Mouse (Mus musculus) kidney, adult 18-20 months (tissue): ENCODE results near the gene Zkscan5.
A peak's percentile ranks its signal among the peaks of the same experiment; 100 is the strongest.
"Not testable (repeated sequence)": the region's sequence is repeated elsewhere in the genome, so short reads cannot be mapped to it uniquely, and the experiment has no call there.

ENCODE experiments used
- DNase-seq: peaks from one replicate; pipeline ENCODE4 v3.0.0; 2021

Zkscan5 gene

DNA sequence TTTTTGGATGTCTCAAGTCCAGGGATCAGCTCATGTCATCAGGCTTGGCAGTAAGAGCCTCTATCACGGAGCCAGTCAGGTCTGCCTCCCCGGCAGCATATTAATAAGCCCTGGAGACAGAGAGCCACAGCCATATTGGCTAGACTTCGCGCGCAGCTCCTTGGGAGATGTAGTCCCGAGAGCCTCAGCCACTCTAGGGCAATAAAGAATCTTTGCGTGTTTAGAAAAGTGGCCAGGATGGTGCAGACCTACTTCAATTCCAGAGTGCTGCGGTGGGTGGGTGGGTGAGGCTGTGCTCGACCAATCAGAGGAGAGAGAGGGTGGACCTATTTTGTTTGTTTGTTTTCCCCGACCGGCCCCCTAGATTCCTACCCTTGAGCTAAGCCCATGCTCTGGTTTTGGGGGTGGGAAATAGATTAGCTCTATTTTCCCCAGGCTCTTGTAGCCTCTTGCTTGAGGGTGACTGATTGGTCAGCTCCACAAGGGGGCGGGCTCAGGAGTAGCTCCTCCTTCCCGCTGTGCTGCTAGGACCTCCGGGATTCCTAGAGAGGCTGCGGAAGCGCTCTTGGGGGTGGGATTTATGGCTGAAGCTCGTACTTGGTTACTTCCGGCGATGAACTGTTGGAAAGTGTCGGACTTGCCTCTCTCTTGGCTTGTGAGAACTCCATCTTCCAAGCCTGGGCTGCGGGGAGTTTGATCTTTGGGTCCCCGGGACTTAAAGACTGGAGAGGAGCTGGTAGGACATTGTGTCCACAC is at the start of gene Zkscan5:
Gene Zkscan5 (plus strand): TSS at position 627 of the 756 bp plus-strand sequence.
- DNase-seq, result peak; percentile 97

GRCm38 (mm10) chr5:145161361-145161760 is 43.0 kb upstream of the Zkscan5 start:
- no peak for DNase-seq

DNA sequence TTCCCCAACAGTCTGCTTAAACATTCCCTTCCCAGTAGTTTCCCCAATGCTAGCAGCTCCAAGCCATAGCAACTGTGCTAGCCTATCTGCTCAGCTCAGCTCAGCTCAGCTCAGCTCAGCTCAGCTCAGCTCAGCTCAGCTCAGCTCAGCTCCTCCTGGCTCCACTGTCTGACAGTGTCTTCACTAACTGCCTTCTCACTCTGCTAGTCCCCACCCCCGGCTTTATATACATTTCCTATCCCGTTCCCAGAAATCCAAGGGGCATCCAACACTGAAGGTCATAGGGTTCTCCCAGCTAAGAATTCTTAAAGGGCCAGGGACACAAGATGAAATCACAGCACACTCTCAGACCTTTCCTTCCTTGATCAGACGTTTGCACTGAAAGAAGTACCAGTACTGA is 39.7 kb upstream of the Zkscan5 start:
- DNase-seq, result peak; percentile 12

DNA sequence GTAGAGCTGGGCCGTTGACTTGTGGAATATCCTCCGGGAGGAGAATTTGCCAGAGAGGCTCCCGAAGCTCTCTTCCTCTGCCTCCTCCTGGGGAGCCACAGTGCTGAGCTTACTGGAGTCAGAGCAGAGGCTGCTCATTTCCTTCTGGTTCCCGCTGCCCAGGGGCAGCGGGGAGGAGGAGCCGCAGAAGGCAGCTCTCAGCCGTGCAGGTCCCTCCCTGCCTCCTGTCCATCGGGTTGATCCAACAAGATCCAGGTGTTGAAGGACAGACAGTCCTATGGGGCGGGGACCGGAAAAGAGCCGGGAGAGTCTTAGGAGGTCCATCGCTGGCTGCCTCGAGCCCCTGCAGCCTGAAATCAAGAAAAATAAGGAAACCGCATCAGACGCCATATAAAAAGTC is 39.2 kb upstream of the Zkscan5 start:
- DNase-seq, result no peak

DNA sequence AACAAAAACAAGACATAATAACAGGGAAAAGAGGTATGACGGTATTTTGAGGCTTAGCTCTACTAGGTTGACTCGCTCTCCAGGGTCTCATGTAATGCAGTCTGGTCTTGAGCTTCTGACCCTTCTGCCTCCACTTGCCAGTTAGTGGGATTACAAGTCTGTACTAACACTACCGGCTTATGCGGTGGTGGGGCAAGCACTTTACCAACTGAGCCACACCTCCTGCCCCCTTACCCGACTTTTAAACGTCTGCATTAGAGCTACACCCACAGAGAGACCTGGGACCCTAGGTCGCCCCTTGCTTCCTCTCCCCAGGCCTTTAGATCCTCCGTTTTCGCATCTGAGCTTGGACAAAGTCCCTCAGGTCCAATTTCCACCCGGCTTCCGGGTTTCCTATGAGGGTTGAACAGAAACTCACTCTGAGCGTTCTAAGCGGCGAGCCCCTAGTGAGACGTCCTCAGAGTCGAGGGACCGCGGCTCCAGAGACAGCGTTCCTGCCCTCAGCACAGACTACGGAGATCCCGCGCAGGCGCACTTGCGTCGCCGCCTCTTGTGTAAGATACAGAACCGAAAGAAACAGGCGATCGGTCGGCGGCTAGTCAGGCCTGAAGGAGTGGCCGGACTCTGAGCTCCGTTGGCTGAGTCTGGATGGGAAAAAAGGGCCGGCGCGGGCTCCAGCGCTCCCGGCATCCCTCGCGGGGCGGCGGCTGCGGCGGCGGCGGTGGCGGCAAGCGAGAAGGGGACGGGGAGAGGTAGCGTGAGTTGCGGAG is 37.6 kb upstream of the Zkscan5 start, which contains the start of the genes Ptcd1 and Cpsf4:
Gene Ptcd1 (minus strand): TSS at position 573 of the 770 bp plus-strand sequence.
Gene Cpsf4 (plus strand): TSS at position 678 of the 770 bp plus-strand sequence.
- peak; percentile 99 for DNase-seq

GRCm38 (mm10) chr5:145167306-145167661 is 37.1 kb upstream of the Zkscan5 start:
- no peak for DNase-seq

DNA sequence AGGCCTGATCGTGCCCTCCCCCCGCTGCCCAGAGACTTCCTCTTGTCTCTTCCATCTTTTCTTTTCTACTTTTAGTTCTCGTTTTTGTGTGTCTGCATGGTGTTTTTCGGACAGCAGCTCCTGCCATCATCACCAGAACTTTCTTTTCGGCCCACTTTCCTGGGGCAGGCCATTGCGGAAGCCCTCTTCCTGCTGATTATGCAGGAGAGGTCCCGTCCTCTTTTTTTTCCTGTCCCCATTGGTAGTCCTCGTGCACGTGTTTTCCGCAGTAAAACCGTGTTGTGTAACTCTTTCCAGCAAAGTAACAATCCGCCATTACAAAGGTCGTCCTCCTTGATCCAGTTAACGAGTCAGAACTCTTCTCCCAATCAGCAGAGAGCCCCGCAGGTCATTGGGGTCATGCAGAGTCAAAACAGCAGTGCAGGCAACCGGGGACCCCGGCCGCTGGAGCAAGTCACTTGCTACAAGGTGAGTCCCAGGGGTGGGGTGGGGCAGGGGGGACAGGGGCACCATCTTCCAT is 25.8 kb upstream of the Zkscan5 start:
- DNase-seq, result no peak

- DNase-seq, result no peak
Measured at GRCm38 (mm10) chr5:145185244-145185643, 19.1 kb upstream of the Zkscan5 start.

DNA sequence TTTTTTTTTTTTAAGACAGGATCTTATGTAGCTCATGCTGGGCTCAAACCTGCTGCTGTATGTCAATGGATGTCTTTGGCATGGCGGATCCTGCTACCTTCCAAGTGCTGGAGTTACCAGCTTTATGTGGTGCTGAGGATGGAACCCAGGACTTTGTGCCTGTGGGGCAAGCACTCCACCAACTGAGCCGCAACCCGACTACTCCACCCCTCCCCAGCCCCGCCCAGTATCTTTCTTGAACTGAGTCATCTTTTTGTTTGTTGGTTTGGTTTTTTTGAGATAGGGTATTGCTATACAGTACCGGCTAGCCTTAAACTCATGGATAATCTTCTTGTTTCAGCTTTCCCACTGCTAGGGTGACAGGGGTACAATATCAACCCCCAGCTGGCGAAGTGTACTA is 14.9 kb upstream of the Zkscan5 start:
- no peak for DNase-seq

GRCm38 (mm10) chr5:145190373-145190772 is 14.0 kb upstream of the Zkscan5 start:
- no peak for DNase-seq

DNA sequence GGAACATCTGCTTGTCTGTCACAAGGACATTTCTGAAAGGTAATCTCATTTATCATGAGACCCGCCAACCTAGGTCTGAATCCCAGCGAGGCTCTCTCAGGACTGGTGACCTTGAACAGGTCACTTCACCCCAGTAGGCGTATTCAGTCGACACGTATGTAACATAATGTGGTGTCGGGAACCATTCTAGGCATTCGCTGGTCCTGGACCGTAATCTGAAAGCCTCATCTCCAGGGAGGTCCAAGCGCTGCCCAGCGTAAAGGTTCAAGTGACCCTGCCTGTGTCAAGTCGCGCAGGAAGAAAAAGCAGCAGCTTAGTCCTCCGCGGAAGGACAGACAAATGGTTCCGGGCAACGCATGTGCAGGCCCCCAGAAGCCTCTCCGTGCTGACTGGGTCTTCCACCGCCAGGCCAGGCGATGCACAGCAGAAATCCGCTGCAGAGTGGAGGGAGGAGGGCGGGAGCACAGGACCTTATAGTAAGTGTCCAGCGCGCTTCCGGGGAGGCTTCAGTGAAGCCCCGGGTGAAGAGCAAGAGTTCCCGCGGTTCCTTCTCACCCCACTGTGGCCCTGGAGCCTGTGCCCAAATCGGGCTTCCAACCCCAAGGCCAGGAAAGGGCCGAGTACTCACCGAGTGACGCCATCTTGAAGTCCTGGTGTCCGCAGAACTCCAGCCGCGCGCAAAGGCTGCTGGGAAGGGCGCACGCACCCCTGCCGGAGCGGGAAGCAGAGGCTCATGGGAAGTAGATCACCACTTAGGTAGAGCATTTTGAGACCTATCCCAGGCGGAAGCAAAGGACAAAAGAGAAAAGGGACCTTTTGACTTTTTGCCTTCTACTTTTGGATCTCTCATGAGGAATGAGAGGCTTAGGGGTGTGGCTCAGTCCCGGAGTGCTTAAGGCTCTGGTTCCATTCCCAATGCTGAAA is 13.2 kb upstream of the Zkscan5 start:
- DNase-seq, result peak; percentile 93

- DNase-seq, result no peak
Measured at GRCm38 (mm10) chr5:145191962-145192361, 12.4 kb upstream of the Zkscan5 start, which contains the start of gene Atp5j2. Gene Atp5j2 (minus strand): TSS chr5:145192062.

- DNase-seq, result no peak
Measured at GRCm38 (mm10) chr5:145200387-145200786, 4.0 kb upstream of the Zkscan5 start.

- DNase-seq, result peak; percentile 77
Measured at GRCm38 (mm10) chr5:145201321-145201991, 2.9 kb upstream of the Zkscan5 start, which contains the start of gene Zkscan14. Gene Zkscan14 (minus strand): TSS chr5:145201868.

GRCm38 (mm10) chr5:145202446-145202845 is 1.9 kb upstream of the Zkscan5 start:
- no peak for DNase-seq

DNA sequence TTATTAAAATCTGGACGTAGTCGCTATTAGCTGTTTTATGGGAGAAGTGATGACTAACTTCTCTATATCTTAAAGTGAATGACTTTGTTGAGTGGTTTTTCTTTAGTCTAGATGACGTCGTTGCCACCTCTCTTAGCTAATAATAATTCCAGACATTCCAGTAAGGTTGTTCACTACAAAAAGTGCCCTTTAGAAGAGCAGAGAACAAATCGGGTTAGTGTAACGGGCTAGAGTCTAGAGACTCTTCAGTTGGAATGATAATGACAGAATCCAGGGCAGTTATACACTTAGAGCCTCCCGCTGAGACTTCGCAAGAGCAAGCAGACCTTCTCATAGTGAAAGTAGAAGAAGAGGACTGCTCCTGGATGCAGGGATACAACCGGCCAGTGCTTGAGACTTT is 679 bp downstream of the Zkscan5 start:
- DNase-seq, result no peak

GRCm38 (mm10) chr5:145207385-145207784 is 3.0 kb downstream of the Zkscan5 start:
- no peak for DNase-seq

DNA sequence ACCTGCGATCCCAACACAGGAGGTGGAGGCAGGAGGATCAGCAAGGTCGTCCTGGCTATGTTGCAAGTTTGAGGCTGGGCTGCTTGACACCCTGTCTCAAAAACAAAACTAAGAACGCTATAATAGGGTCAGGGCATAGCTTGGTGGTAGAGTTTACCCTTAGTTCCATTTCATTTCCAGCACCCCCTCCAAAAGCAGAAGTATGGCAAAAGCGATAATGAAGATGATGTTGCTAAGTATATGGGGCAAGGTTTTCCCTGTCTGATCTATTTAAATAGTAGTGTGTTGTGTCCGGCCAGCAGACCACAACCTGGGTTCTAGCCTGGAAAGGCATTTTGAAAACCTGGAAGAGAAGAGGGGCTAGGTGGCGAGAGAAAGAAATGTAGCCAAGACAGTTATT is 3.6 kb downstream of the Zkscan5 start:
- DNase-seq, result no peak

DNA sequence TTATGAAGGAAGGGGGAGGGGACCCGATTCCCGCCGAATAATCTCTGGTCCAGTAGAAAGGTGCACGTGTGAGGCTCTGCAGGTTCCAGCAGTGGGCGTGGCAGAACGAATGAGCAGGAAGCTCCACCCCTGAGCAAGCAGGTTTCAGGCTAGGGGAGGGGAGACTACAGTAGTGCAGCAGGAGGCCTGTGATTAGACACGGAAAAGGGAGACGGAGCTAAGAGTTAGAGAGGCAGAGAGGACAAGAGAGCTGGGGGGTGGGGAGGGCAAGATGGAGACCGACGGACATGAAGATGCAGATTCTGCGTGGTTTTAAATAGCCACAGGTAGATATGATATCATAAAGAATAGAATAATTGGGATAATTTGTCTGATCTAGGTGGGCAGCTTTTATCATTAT is 4.0 kb downstream of the Zkscan5 start:
- DNase-seq, result not testable (repeated sequence)

DNA sequence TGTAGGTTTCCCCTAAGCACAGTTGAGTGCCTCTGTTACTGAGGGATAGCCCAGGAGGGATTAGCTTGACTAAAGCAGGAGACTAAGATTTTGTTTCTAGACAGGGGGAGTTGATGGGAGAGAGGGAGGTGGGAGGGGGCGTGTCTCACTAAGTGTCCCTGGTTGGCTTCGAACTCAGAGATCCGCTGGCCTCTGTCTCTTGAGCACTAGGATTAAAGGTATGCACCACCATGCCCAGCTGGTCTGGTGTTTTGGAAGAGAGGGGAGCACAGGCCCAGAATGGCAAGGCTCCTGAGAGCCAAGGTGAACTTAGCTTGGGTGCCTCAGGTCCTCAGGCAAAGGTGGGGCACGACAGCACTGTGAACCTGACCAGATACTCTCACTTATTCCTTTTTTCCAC is 7.0 kb downstream of the Zkscan5 start:
- no peak for DNase-seq

DNA sequence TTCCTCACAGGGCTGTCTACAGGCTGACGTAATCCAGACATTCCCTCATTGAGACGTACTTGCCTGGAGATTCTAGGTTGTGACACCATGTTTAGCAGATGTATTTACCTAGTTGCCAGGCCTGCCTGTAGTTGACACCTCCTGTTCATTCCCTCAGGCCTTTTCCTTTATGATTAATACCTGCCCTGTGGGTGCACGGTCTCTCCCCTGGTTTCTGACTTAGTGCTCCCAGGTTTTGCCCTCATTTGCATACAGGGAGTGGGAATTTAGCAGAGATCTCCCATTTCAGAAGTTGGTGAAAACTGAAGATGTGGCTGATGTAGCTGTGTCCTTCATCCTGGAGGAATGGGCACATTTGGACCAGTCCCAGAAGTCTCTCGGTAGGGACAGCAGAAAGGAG is 7.9 kb downstream of the Zkscan5 start:
- no peak for DNase-seq

DNA sequence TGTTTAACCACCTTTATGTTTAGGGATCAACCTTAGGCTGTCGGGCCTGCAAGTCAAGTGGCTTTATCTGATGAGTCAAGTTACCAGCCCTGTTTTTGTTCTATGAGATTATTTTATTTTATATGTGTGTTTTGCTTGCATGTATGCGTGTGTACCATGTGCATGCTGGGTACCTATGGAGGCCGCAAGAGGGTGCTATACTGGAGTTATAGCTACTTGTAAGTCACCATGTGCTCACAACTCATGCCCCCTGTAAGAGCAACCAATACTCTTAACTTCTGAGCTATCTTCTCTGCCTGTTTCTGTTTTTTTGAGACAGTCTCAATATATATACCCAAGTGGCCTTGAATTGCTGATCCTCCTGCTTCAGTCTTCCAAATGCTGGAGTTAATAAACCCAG is 9.1 kb downstream of the Zkscan5 start:
- DNase-seq, result no peak
